Mouse (Mus musculus) heart, adult 2 months (tissue): ENCODE results near the gene Hao1. TPM values are rescaled to one million over a fixed set of nuclear protein-coding genes. Genes with fewer than 3 reads are reported as not detected.

ENCODE experiments used
- DNase-seq, 2 experiments: peaks; one replicate each; pipeline ENCODE4 v3.0.0; 2021
- H3K27ac ChIP-seq: fragments of 200-600 bp; 2 replicates; pipeline ENCODE4 v1.8.1; 2022
- H3K27me3 ChIP-seq: fragments of 200-500 bp; 2 replicates; pipeline ENCODE4 v1.6.1; 2012; ENCODE audit warnings: mild to moderate bottlenecking, low read length, inconsistent platforms, mixed read lengths; ENCODE audit not compliant: control insufficient read depth, insufficient read depth
- H3K36me3 ChIP-seq: fragments of 200-500 bp; 2 replicates; pipeline ENCODE4 v1.6.1; 2012; ENCODE audit warnings: low read length, inconsistent platforms; ENCODE audit not compliant: control insufficient read depth, insufficient read depth
- H3K4me1 ChIP-seq: fragments of 200-500 bp; 2 replicates; pipeline ENCODE4 v1.6.1; 2011; ENCODE audit warnings: low read length; ENCODE audit not compliant: control insufficient read depth, insufficient read depth
- H3K4me3 ChIP-seq: fragments of 200-600 bp; 2 replicates; pipeline ENCODE4 v1.8.1; 2022
- H3K79me2 ChIP-seq: fragments of 200-500 bp; replicated peaks from 2 replicates; pipeline ENCODE4 v1.6.1; 2012; ENCODE audit warnings: mild to moderate bottlenecking, inconsistent platforms, low read length, moderate library complexity, mixed read lengths; ENCODE audit not compliant: control insufficient read depth, insufficient read depth
- H3K9ac ChIP-seq: fragments of 200-500 bp; 2 replicates; pipeline ENCODE4 v1.6.1; 2012; ENCODE audit warnings: low read depth, mild to moderate bottlenecking, control low read depth, inconsistent platforms, low read length, mixed read lengths
- CTCF ChIP-seq: fragments of 200-600 bp; IDR thresholded peaks from 2 replicates; pipeline ENCODE4 v1.8.1; 2022; ENCODE audit warnings: antibody characterized with exemption, mild to moderate bottlenecking, moderate library complexity
- EP300 ChIP-seq: fragments of 200-500 bp; IDR thresholded peaks from 2 replicates; pipeline ENCODE4 v1.6.1; 2011; ENCODE audit warnings: low read depth, low read length, control low read depth; ENCODE audit not compliant: insufficient read depth
- POLR2A ChIP-seq: fragments of 200-500 bp; IDR thresholded peaks from 2 replicates; pipeline ENCODE4 v1.6.1; 2011; ENCODE audit warnings: mild to moderate bottlenecking, low read depth, low read length, control low read depth; ENCODE audit not compliant: insufficient read depth
- WGBS: fragments of 180-500 bp; shearing (Covaris S2); methylation state at CpG from one replicate; pipeline ENCODE4 v1.1.7; 2018; 5-methylcytosine and 5-hydroxymethylcytosine counted together
- intact Hi-C: fragments of 180-260 bp; cut with DNase I; formaldehyde crosslinking; loops from one replicate; pipeline ENCODE4 v1.15.1; 2025
- polyA plus RNA-seq: library from polyadenylated mRNA; depleted of rRNA; stranded (reverse); fragments of >200 nt; gene quantifications from 2 replicates; pipeline ENCODE4 v1.2.3, GENCODE M21; 2012
- total RNA-seq, 2 experiments: library from RNA; stranded (reverse); gene quantifications; 2 replicates each; pipeline ENCODE4 v1.2.3; 2021

Hao1 gene
- total and polyA plus RNA-seq, 3 experiments: not detected

DNA sequence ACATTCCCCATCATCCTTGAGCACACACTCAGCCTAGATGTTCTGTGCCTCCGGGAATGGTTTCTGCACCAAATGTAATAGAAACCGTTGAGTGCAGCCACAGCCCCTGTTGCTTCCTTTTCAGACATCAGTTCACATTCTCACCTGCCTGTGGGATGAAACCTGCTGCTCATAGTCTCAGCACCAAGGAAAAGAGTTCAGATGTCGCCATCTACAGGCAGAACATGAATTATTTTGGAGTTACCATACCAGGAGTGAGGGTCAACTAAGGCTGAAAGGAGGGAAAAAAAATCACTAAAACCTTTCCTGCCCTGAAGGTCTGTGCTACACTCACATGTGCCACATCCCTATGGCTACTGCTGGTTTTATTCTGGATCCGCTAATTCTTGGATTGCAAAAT is 71.5 kb downstream of the Hao1 start:
- intact Hi-C loops: loop anchor here (5.0 kb wide), 3 partner anchors 870 to 1510 kb away; partner anchors contain the start of gene Bmp2
- TF ChIP-seq EP300: no peak
- TF ChIP-seq CTCF: peak; percentile 33
- TF ChIP-seq POLR2A: no peak
- Histone ChIP-seq H3K4me3 (no peak overlapping the region), H3K9ac (no peak overlapping the region), H3K4me1 (no peaks in the 10 kb centered on the region), H3K27ac (no peak overlapping the region), H3K27me3 (no peaks in the 10 kb centered on the region), H3K79me2 (no peaks in the 10 kb centered on the region), H3K36me3 (no peaks in the 10 kb centered on the region)
- DNase-seq: no peak
- 37% methylated on average over 4 of the region's 4 CpGs for WGBS

DNA sequence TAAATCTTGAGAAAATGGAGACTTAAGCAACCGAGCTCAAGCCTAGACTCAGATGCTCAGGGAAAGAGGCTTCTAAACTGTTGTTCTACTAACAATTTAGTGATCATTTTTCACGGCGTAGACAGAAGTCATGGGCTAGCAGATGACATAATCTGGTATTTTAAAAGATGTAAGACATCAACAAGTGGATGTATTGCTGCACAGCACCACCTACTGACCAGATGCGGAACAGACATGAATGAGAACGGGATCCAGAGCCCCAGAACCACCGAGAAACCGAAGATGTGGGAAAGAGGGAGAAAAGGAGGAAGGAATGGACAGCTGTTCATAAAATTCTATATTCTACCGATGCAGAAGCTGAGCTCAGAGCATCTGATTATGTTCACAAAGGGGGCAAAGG is 72.4 kb downstream of the Hao1 start:
- no peak overlapping the region for H3K27ac ChIP-seq
- no peaks in the 10 kb centered on the region for H3K27me3 ChIP-seq
- intact Hi-C loops: loop anchor here (2.0 to 5.0 kb wide), 4 partner anchors 689 to 1509 kb away; partner anchors contain the start of gene Bmp2
- H3K4me3 ChIP-seq: no peak overlapping the region
- WGBS: 6% methylated on average over 8 of the region's 8 CpGs
- peak; percentile 46 to 69 for DNase-seq
- H3K79me2 ChIP-seq: no peaks in the 10 kb centered on the region
- TF ChIP-seq EP300 (no peak), POLR2A (no peak), CTCF (peak; percentile 88)
- H3K9ac ChIP-seq: no peak overlapping the region
- H3K36me3 ChIP-seq: no peaks in the 10 kb centered on the region
- H3K4me1 ChIP-seq: no peaks in the 10 kb centered on the region

GRCm38 (mm10) chr2:134481174-134481573 is 73.0 kb downstream of the Hao1 start:
- no peak overlapping the region for H3K27ac ChIP-seq
- intact Hi-C loops: loop anchor here (2.0 to 5.0 kb wide), 4 partner anchors 688 to 1509 kb away; partner anchors contain the start of gene Bmp2
- TF ChIP-seq EP300 (no peak), POLR2A (no peak), CTCF (no peak)
- no peak overlapping the region for H3K4me3 ChIP-seq
- H3K9ac ChIP-seq: no peak overlapping the region
- H3K4me1 ChIP-seq: no peaks in the 10 kb centered on the region
- 92% methylated on average over 6 of the region's 6 CpGs for WGBS
- DNase-seq: no peak
- no peaks in the 10 kb centered on the region for H3K36me3 ChIP-seq
- H3K27me3 ChIP-seq: no peaks in the 10 kb centered on the region
- H3K79me2 ChIP-seq: no peaks in the 10 kb centered on the region

- H3K27ac ChIP-seq: no peak overlapping the region
- H3K79me2 ChIP-seq: no peaks in the 10 kb centered on the region
- DNase-seq: no peak
- no peaks in the 10 kb centered on the region for H3K4me1 ChIP-seq
- H3K4me3 ChIP-seq: no peak overlapping the region
- 48% methylated on average over 2 of the region's 2 CpGs for WGBS
- intact Hi-C loops: no loop called here
- TF ChIP-seq POLR2A: no peak
- no peak for TF ChIP-seq EP300
- no peak for TF ChIP-seq CTCF
- H3K27me3 ChIP-seq: no peaks in the 10 kb centered on the region
- H3K9ac ChIP-seq: no peak overlapping the region
- H3K36me3 ChIP-seq: no peaks in the 10 kb centered on the region
Measured at GRCm38 (mm10) chr2:134465132-134465531, 89.0 kb downstream of the Hao1 start.

DNA sequence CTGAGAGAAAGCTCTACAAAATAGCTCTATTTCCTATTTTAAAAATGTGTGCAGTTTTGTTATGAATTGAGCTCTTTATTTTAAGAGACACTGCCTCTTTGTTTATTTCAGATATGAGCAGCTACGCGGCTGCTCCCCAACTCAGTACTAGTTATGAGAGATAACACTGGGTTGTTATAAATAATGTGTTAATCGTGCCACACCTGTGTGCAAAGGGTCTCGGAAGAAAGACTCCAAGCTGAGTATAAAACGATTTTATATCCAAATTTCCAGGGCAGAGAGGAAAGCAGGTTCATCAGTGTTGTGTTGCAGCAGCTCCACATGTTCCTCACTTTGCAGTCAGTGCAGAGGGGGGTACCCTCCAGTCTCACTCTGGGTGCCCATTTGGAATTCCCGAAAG is 91.8 kb downstream of the Hao1 start:
- no peaks in the 10 kb centered on the region for H3K27me3 ChIP-seq
- no peak overlapping the region for H3K9ac ChIP-seq
- 61% methylated on average over 6 of the region's 6 CpGs for WGBS
- H3K36me3 ChIP-seq: no peaks in the 10 kb centered on the region
- DNase-seq: no peak
- no peak overlapping the region for H3K27ac ChIP-seq
- no peaks in the 10 kb centered on the region for H3K4me1 ChIP-seq
- TF ChIP-seq EP300 (no peak), POLR2A (no peak), CTCF (no peak)
- no peak overlapping the region for H3K4me3 ChIP-seq
- no peaks in the 10 kb centered on the region for H3K79me2 ChIP-seq
- intact Hi-C loops: no loop called here

DNA sequence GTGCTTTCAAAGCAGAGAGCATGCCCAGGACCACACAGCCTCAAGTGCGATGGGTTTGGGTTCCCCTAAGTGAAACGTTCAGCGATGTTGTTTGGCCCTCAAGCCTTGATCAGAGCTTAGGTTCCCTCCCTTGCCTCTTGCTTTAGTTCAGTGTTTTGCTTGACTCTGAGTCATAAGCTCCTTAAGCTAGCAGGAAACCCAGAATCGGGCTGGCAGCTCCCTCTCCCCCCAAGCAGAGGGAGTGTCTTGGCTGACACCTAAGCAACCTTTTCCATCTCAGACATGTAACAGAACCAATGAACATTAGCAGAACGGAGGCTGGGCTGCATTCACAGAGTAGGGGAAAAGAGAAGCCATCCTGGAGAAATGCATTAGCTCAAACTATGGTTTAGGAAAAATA is 93.3 kb downstream of the Hao1 start:
- TF ChIP-seq POLR2A: no peak
- TF ChIP-seq CTCF: no peak
- no peak for TF ChIP-seq EP300
- WGBS: 43% methylated on average over 5 of the region's 5 CpGs
- no peaks in the 10 kb centered on the region for H3K36me3 ChIP-seq
- intact Hi-C loops: no loop called here
- no peaks in the 10 kb centered on the region for H3K27me3 ChIP-seq
- H3K4me1 ChIP-seq: no peaks in the 10 kb centered on the region
- H3K4me3 ChIP-seq: no peak overlapping the region
- DNase-seq: peak in 1 of 2 experiments; percentile 23
- no peak overlapping the region for H3K27ac ChIP-seq
- H3K79me2 ChIP-seq: no peaks in the 10 kb centered on the region
- H3K9ac ChIP-seq: no peak overlapping the region
